ENCODE assay signal across 20 mouse cellular contexts in the genomic region with DNA sequence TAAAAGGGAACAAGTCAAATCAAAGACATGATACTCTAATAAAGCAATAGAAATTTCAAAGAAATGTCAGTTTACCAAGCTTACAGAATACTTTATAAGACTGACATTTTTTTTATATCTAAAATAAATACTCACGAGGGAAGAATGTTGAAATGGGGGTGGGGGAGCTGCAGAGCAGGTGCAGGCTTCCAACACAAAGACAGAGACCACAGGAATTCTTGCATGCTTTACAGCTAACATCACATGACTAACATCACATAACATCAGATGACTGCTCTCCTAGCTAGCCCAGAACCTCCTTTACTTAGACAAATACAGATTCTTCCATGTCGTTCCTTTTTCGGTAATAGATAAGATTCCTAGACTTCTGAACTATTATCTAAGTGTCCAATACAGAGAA.
DNase-seq lines count a peak whose midpoint lies in the region; ATAC-seq and TF ChIP-seq lines count a peak whose summit lies in the region.
"Had no signal": no experiment of that assay in that cellular context is flagged by ENCODE, and none has a peak within 500 bp of the region (broad histone marks: within the 10 kb centered on the region; RNA-seq: fewer than 3 reads in every experiment).

No protein-coding gene starts in this region.

- no peak overlapping the region for H3K4me3 ChIP-seq in heart, embryonic 12.5 days
- no peak overlapping the region for H3K4me3 ChIP-seq in lung, postnatal 0 days (ENCODE audit: low read depth, low read length)
- H3K4me3 ChIP-seq: embryonic facial prominence, embryonic 13.5 days; forebrain, embryonic 12.5 days; heart, adult 2 months; hindbrain, embryonic 10.5 days had no signal

- H3K9ac ChIP-seq in heart, embryonic 12.5 days, result no peak overlapping the region
- no peak overlapping the region for H3K9ac ChIP-seq in lung, postnatal 0 days (replicated peaks; ENCODE audit: low read depth)
- H3K9ac ChIP-seq: embryonic facial prominence, embryonic 13.5 days; forebrain, embryonic 12.5 days; hindbrain, embryonic 14.5 days had no signal

- peaks cover 4% of the 10 kb centered on the region for H3K4me1 ChIP-seq in heart, embryonic 12.5 days (replicated peaks)
- no peaks in the 10 kb centered on the region for H3K4me1 ChIP-seq in lung, postnatal 0 days (ENCODE audit: insufficient read depth, low read depth, low read length)
- H3K4me1 ChIP-seq: embryonic facial prominence, embryonic 13.5 days; forebrain, embryonic 12.5 days had no signal

- H3K27me3 ChIP-seq in heart, embryonic 12.5 days (replicated peaks), result no peaks in the 10 kb centered on the region
- H3K27me3 ChIP-seq in lung, postnatal 0 days (replicated peaks; ENCODE audit: insufficient read depth, low read length), result no peaks in the 10 kb centered on the region
- H3K27me3 ChIP-seq: CH12.LX; embryonic facial prominence, embryonic 13.5 days; forebrain, embryonic 12.5 days had no signal

- no peak overlapping the region for H3K27ac ChIP-seq in heart, embryonic 12.5 days (ENCODE audit: poor library complexity, severe bottlenecking)
- no peak overlapping the region for H3K27ac ChIP-seq in lung, postnatal 0 days (ENCODE audit: low read length)
- H3K27ac ChIP-seq: embryonic facial prominence, embryonic 13.5 days; forebrain, embryonic 12.5 days; heart, adult 2 months; hindbrain, embryonic 10.5 days; hindbrain, embryonic 14.5 days had no signal

- TF ChIP-seq CTCF in lung, postnatal 0 days (IDR thresholded peaks at IDR 0.05), result no peak

- DNase-seq in heart, adult 11 months, result peak; percentile 45
- DNase-seq in lung, postnatal 0 days (ENCODE audit: low spot score), result peak; percentile 61
- no peak for DNase-seq in lung, postnatal 4 days
- peak; percentile 89 for DNase-seq in Muller cell, postnatal 12 days (ENCODE audit: inconsistent ontology term)
- peak; percentile 12 for DNase-seq in lung, postnatal 25 days (ENCODE audit: low spot score)
- no peak for DNase-seq in c-Kit-positive CD71-positive TER-119-positive erythroid progenitor cells, embryonic 14.5 days (ENCODE audit: low spot score)
- DNase-seq in cerebellum, adult 18-20 months, result no peak
- DNase-seq: adrenal gland, postnatal 10 days; cerebellum, adult 8-10 months; cerebellum, postnatal 25 days; gastrocnemius, postnatal 10 days; heart, adult 2 months had no signal

- TF ChIP-seq EP300 in lung, postnatal 0 days (IDR thresholded peaks at IDR 0.05), result peak; percentile 68

- peaks cover 35% of the 10 kb centered on the region for H3K36me3 ChIP-seq in heart, embryonic 12.5 days
- H3K36me3 ChIP-seq in lung, postnatal 0 days (ENCODE audit: insufficient read depth, low read length), result peaks cover 15% of the 10 kb centered on the region

- WGBS in heart, embryonic 12.5 days, result 45% methylated on average over 3 of the region's 3 CpGs
- WGBS in lung, postnatal 0 days, result 40% methylated on average over 3 of the region's 3 CpGs

- no peaks in the 10 kb centered on the region for H3K9me3 ChIP-seq in heart, embryonic 12.5 days (replicated peaks)
- no peaks in the 10 kb centered on the region for H3K9me3 ChIP-seq in lung, postnatal 0 days (ENCODE audit: low read length)
- H3K9me3 ChIP-seq: embryonic facial prominence, embryonic 13.5 days; forebrain, embryonic 12.5 days; hindbrain, embryonic 10.5 days had no signal

- H3K4me2 ChIP-seq in heart, embryonic 12.5 days, result no peak overlapping the region
- no peak overlapping the region for H3K4me2 ChIP-seq in lung, postnatal 0 days (replicated peaks; ENCODE audit: low read depth, low read length)
- H3K4me2 ChIP-seq: embryonic facial prominence, embryonic 13.5 days; forebrain, embryonic 12.5 days; heart, embryonic 11.5 days; hindbrain, embryonic 14.5 days had no signal

- no peak for ATAC-seq in heart, embryonic 12.5 days (ENCODE audit: insufficient number of reproducible peaks, low FRiP score)
- ATAC-seq in lung, postnatal 0 days, result peak; percentile 76
- ATAC-seq: forebrain, embryonic 16.5 days had no signal

Comparison
In these comparisons a context has a peak if more than half of its experiments do, and no peak if none do; other contexts are left out.
1. DNase-seq: peak in heart, adult 11 months (single experiment), lung, postnatal 0 days (single experiment), Muller cell, postnatal 12 days (single experiment) and lung, postnatal 25 days (single experiment); none in lung, postnatal 4 days (0 of 2), c-Kit-positive CD71-positive TER-119-positive erythroid progenitor cells, embryonic 14.5 days (single experiment) and cerebellum, adult 18-20 months (0 of 2).